Comparison of ENCODE assay signal across 7 mouse cellular contexts in the genomic region with DNA sequence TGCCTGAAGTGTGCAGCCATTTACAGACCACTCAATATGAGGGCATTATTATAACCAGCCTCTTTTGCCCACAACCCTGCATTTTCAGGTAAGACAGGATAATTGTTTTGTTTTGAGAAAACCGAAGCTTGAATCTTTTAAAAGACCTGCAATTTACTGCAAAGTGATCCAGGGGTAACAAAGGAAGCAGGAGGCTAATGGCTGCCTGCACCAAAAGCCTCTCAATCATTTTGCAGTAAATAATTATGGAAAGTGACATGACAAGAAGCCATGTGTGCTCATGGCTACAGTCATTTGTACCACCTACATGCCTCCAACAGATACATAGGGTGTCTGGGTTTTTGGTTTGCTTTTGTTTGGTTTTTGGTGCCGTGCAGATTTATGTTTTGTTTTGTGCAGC. TPM values are rescaled to one million over a fixed set of nuclear protein-coding genes. Genes with fewer than 3 reads are reported as not detected.
DNase-seq lines count a peak whose midpoint lies in the region; ATAC-seq and TF ChIP-seq lines count a peak whose summit lies in the region.

No protein-coding gene starts in this region.

- DNase-seq in lung, postnatal 10 days = no peak
- DNase-seq in limb, embryonic 14.5 days (ENCODE audit: low spot score) = no peak
- no peak for DNase-seq in gastrocnemius, adult 18-20 months (ENCODE audit: low spot score)
- DNase-seq in natural killer cell, adult 2 months (ENCODE audit: low spot score in 2 of 2) = no peak

- 0 out of 2 replicates have a peak overlapping the region, but pooled peaks have one; percentile 33 for H3K27ac ChIP-seq in lung, embryonic 15.5 days
- H3K27ac ChIP-seq in forebrain, embryonic 13.5 days = peak overlapping the region; percentile 72
- no peak overlapping the region for H3K27ac ChIP-seq in limb, embryonic 14.5 days (replicated peaks; ENCODE audit: low read depth, low read length)
- no peak overlapping the region for H3K27ac ChIP-seq in stomach, embryonic 15.5 days

- H3K4me2 ChIP-seq in lung, embryonic 15.5 days = peak overlapping the region; percentile 74
- peak overlapping the region; percentile 76 for H3K4me2 ChIP-seq in forebrain, embryonic 13.5 days
- H3K4me2 ChIP-seq in limb, embryonic 14.5 days (replicated peaks; ENCODE audit: low read depth, low read length, severe bottlenecking) = peak overlapping the region; percentile 85
- H3K4me2 ChIP-seq in stomach, embryonic 15.5 days = peak overlapping the region; percentile 60

- no peaks in the 10 kb centered on the region for H3K27me3 ChIP-seq in lung, embryonic 15.5 days
- H3K27me3 ChIP-seq in forebrain, embryonic 13.5 days = no peaks in the 10 kb centered on the region
- no peaks in the 10 kb centered on the region for H3K27me3 ChIP-seq in limb, embryonic 14.5 days (ENCODE audit: control insufficient read depth, insufficient read depth, low read length)
- H3K27me3 ChIP-seq in stomach, embryonic 15.5 days (replicated peaks) = no peaks in the 10 kb centered on the region

- no peak overlapping the region for H3K9ac ChIP-seq in lung, embryonic 15.5 days
- peak overlapping the region; percentile 61 for H3K9ac ChIP-seq in forebrain, embryonic 13.5 days
- H3K9ac ChIP-seq in limb, embryonic 14.5 days (ENCODE audit: low read depth, low read length, severe bottlenecking) = 0 out of 2 replicates have a peak overlapping the region, but pooled peaks have one; percentile 43
- H3K9ac ChIP-seq in stomach, embryonic 15.5 days = no peak overlapping the region

- H3K4me3 ChIP-seq in lung, embryonic 15.5 days = peak overlapping the region; percentile 39
- H3K4me3 ChIP-seq in forebrain, embryonic 13.5 days = peak overlapping the region; percentile 99
- peak overlapping the region; percentile 91 for H3K4me3 ChIP-seq in limb, embryonic 14.5 days (replicated peaks; ENCODE audit: low read length)
- no peak overlapping the region; the same call in 1 of the 2 replicates for H3K4me3 ChIP-seq in stomach, embryonic 15.5 days (replicated peaks)

- TF ChIP-seq POLR2A in limb, embryonic 14.5 days (IDR thresholded peaks at IDR 0.05; ENCODE audit: borderline replicate concordance, extremely low read depth, insufficient read depth, insufficient read length) = no peak

- H3K36me3 ChIP-seq in lung, embryonic 15.5 days = peaks cover 16% of the 10 kb centered on the region
- peaks cover 23% of the 10 kb centered on the region for H3K36me3 ChIP-seq in forebrain, embryonic 13.5 days (ENCODE audit: poor library complexity, severe bottlenecking)
- H3K36me3 ChIP-seq in limb, embryonic 14.5 days (ENCODE audit: control insufficient read depth, insufficient read depth, low read length) = peaks cover 25% of the 10 kb centered on the region
- H3K36me3 ChIP-seq in stomach, embryonic 15.5 days = peaks cover 13% of the 10 kb centered on the region

- H3K4me1 ChIP-seq in lung, embryonic 15.5 days = peaks cover 41% of the 10 kb centered on the region
- H3K4me1 ChIP-seq in forebrain, embryonic 13.5 days = peaks cover 57% of the 10 kb centered on the region
- peaks cover 44% of the 10 kb centered on the region for H3K4me1 ChIP-seq in limb, embryonic 14.5 days (ENCODE audit: control insufficient read depth, insufficient read depth, low read length)
- H3K4me1 ChIP-seq in stomach, embryonic 15.5 days = peaks cover 12% of the 10 kb centered on the region; the same call in 1 of the 2 replicates

- ATAC-seq in lung, embryonic 15.5 days (ENCODE audit: borderline replicate concordance, extremely low read depth, low FRiP score, low TSS enrichment) = no peak
- ATAC-seq in forebrain, embryonic 13.5 days = no peak
- no peak for ATAC-seq in limb, embryonic 14.5 days (ENCODE audit: low FRiP score, low read depth)
- no peak for ATAC-seq in stomach, embryonic 15.5 days (ENCODE audit: insufficient read depth, low FRiP score, low read depth)

- 41% methylated on average over 2 of the region's 2 CpGs for WGBS in lung, embryonic 15.5 days
- WGBS in forebrain, embryonic 13.5 days = 51% methylated on average over 2 of the region's 2 CpGs
- WGBS in limb, embryonic 14.5 days = 62% methylated on average over 2 of the region's 2 CpGs
- WGBS in stomach, embryonic 15.5 days = 37% methylated on average over 2 of the region's 2 CpGs

- H3K9me3 ChIP-seq in lung, embryonic 15.5 days = no peaks in the 10 kb centered on the region
- no peaks in the 10 kb centered on the region for H3K9me3 ChIP-seq in forebrain, embryonic 13.5 days (replicated peaks)
- no peaks in the 10 kb centered on the region for H3K9me3 ChIP-seq in limb, embryonic 14.5 days (ENCODE audit: control insufficient read depth, low read length)
- H3K9me3 ChIP-seq in stomach, embryonic 15.5 days = no peaks in the 10 kb centered on the region

RNA-seq across cellular contexts. Expression of gene Purb, which starts 4.7 kb away (rescaled TPM):
- polyA plus RNA-seq in lung, embryonic 15.5 days (2015; fragmentation: Nextera tagmentation; extraction: Ambion mirVana) = 28.1 and 28.8 TPM in 2 replicates
- polyA plus RNA-seq in forebrain, embryonic 13.5 days (2015; fragmentation: Nextera tagmentation; extraction: Ambion mirVana) = 13.9 and 14.8 TPM in 2 replicates
- 17.6 and 20.9 TPM in 2 replicates for polyA plus RNA-seq in limb, embryonic 14.5 days (2012; rRNA removed)
- 24.8 and 27.1 TPM in 2 replicates for polyA plus RNA-seq in limb, embryonic 14.5 days (2014; fragmentation: Nextera tagmentation; extraction: Ambion mirVana)
- 28.5 and 28.7 TPM in 2 replicates for polyA plus RNA-seq in stomach, embryonic 15.5 days (2015; fragmentation: Nextera tagmentation; extraction: Ambion mirVana)
- 10 to 100 TPM; 19.0 to 21.1 TPM for total RNA-seq in gastrocnemius, adult 18-20 months (2021)

RNA-seq across cellular contexts. Expression of gene H2afv, which starts 26.8 kb away (rescaled TPM):
- 540 and 574 TPM in 2 replicates for polyA plus RNA-seq in lung, embryonic 15.5 days (2015; fragmentation: Nextera tagmentation; extraction: Ambion mirVana)
- polyA plus RNA-seq in forebrain, embryonic 13.5 days (2015; fragmentation: Nextera tagmentation; extraction: Ambion mirVana) = 942 and 1,061 TPM in 2 replicates
- polyA plus RNA-seq in limb, embryonic 14.5 days (2012; rRNA removed) = 203 and 273 TPM in 2 replicates
- polyA plus RNA-seq in limb, embryonic 14.5 days (2014; fragmentation: Nextera tagmentation; extraction: Ambion mirVana) = 548 and 588 TPM in 2 replicates
- 399 and 425 TPM in 2 replicates for polyA plus RNA-seq in stomach, embryonic 15.5 days (2015; fragmentation: Nextera tagmentation; extraction: Ambion mirVana)
- total RNA-seq in gastrocnemius, adult 18-20 months (2021) = 10 to 100 TPM; 61.3 to 63.7 TPM

RNA-seq across cellular contexts. Expression of gene Myo1g, which starts 49.7 kb away (rescaled TPM):
- polyA plus RNA-seq in lung, embryonic 15.5 days (2015; fragmentation: Nextera tagmentation; extraction: Ambion mirVana) = 2.9 and 4.1 TPM in 2 replicates
- 0.17 and 0.21 TPM in 2 replicates for polyA plus RNA-seq in forebrain, embryonic 13.5 days (2015; fragmentation: Nextera tagmentation; extraction: Ambion mirVana)
- polyA plus RNA-seq in limb, embryonic 14.5 days (2012; rRNA removed) = 3.9 and 5.0 TPM in 2 replicates
- polyA plus RNA-seq in limb, embryonic 14.5 days (2014; fragmentation: Nextera tagmentation; extraction: Ambion mirVana) = 3.1 and 3.2 TPM in 2 replicates
- polyA plus RNA-seq in stomach, embryonic 15.5 days (2015; fragmentation: Nextera tagmentation; extraction: Ambion mirVana) = 3.5 and 4.3 TPM in 2 replicates
- total RNA-seq in gastrocnemius, adult 18-20 months (2021) = under 1 TPM; 0.45 to 0.80 TPM

RNA-seq across cellular contexts. Expression of gene Ppia, which starts 55.8 kb away (rescaled TPM):
- polyA plus RNA-seq in lung, embryonic 15.5 days (2015; fragmentation: Nextera tagmentation; extraction: Ambion mirVana) = 6,112 and 6,204 TPM in 2 replicates
- 4,373 and 4,619 TPM in 2 replicates for polyA plus RNA-seq in forebrain, embryonic 13.5 days (2015; fragmentation: Nextera tagmentation; extraction: Ambion mirVana)
- 2,776 and 3,384 TPM in 2 replicates for polyA plus RNA-seq in limb, embryonic 14.5 days (2012; rRNA removed)
- 4,586 and 4,744 TPM in 2 replicates for polyA plus RNA-seq in limb, embryonic 14.5 days (2014; fragmentation: Nextera tagmentation; extraction: Ambion mirVana)
- polyA plus RNA-seq in stomach, embryonic 15.5 days (2015; fragmentation: Nextera tagmentation; extraction: Ambion mirVana) = 5,074 and 5,744 TPM in 2 replicates
- total RNA-seq in gastrocnemius, adult 18-20 months (2021) = 100 to 1,000 TPM; 185 to 242 TPM

Comparison
In these comparisons a context has a peak if more than half of its experiments do, and no peak if none do; other contexts are left out.
1. H3K27ac ChIP-seq: peak in lung, embryonic 15.5 days (single experiment) and forebrain, embryonic 13.5 days (single experiment); none in limb, embryonic 14.5 days (single experiment) and stomach, embryonic 15.5 days (single experiment).
2. H3K9ac ChIP-seq: peak in forebrain, embryonic 13.5 days (single experiment) and limb, embryonic 14.5 days (single experiment); none in lung, embryonic 15.5 days (single experiment) and stomach, embryonic 15.5 days (single experiment).
3. Peak in every context shown above with its lines, with median percentiles within 50 percentile points of each other: H3K4me2 ChIP-seq.